11 mouse cellular contexts compared by ENCODE assay signal in the genomic region with DNA sequence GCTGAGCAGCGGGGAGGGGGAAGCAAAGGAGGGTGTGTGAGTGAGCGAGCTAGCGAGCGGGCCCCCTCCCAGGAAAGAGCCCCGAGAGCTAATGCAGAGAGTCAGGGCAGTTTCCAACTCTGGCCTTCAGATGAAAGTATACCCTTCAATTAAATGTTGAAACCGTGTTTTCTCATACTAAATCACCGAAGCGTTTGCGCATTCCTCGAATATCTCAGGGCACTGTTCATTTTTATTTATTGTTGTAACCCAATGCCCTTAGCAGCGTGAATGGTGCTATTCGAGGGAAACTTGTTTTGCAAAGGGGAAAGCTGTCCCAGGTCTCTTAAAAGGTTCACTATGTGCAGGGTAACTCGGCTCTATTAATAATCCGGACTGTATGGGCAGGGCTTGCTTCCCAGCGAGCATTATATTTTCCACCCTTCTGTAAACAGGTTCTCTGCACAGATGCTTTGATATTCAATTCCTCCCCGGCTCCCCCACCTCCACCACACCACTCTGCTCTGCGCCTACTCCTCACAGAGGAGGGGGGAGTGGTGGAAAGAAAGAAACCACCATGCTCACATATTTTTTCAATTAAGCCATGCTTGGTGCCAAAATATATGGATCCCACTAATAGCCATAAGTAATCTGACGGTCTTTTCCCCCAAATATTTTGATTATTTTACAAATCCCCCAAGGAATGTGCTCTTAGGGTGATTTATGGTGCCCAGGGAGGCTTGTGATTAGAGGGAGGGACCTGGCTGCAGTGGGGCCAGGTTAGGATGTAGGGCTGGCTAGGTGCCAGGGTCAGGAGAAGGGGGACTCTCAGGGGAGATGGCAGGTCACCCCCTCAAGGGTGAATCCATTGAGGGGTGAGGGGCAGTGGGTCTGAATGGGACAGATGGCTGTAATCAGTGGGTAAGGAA. TPM values are rescaled to one million over a fixed set of nuclear protein-coding genes. Genes with fewer than 3 reads are reported as not detected.
DNase-seq lines count a peak whose midpoint lies in the region; ATAC-seq and TF ChIP-seq lines count a peak whose summit lies in the region.
"Had no signal": no experiment of that assay in that cellular context is flagged by ENCODE, and none has a peak within 500 bp of the region (broad histone marks: within the 10 kb centered on the region; RNA-seq: fewer than 3 reads in every experiment).

No protein-coding gene starts in this region.

- TF ChIP-seq EP300 in stomach, postnatal 0 days (optimal IDR thresholded peaks at IDR 0.05) = no peak

- peak overlapping the region; percentile 42 for H3K27ac ChIP-seq in midbrain, embryonic 10.5 days (replicated peaks)
- no peak overlapping the region for H3K27ac ChIP-seq in midbrain, embryonic 11.5 days (ENCODE audit: low read depth, low read length)
- peak overlapping the region; percentile 27 for H3K27ac ChIP-seq in forebrain, embryonic 13.5 days
- peak overlapping the region; percentile 59 for H3K27ac ChIP-seq in stomach, postnatal 0 days (replicated peaks)

- 0 out of 2 replicates have a peak overlapping the region, but pooled peaks have one; percentile 7 for H3K4me3 ChIP-seq in midbrain, embryonic 10.5 days
- H3K4me3 ChIP-seq in midbrain, embryonic 11.5 days (ENCODE audit: low read depth, low read length) = no peak overlapping the region
- no peak overlapping the region for H3K4me3 ChIP-seq in forebrain, embryonic 13.5 days
- H3K4me3 ChIP-seq in stomach, postnatal 0 days (ENCODE audit: low read depth, low read length) = no peak overlapping the region
- H3K4me3 ChIP-seq: erythroblast, embryonic 14.5 days had no signal

- peaks cover 11% of the 10 kb centered on the region for H3K36me3 ChIP-seq in midbrain, embryonic 10.5 days
- H3K36me3 ChIP-seq in midbrain, embryonic 11.5 days (ENCODE audit: control insufficient read depth, insufficient read depth, low read length) = no peaks in the 10 kb centered on the region
- no peaks in the 10 kb centered on the region for H3K36me3 ChIP-seq in forebrain, embryonic 13.5 days (ENCODE audit: poor library complexity, severe bottlenecking)
- H3K36me3 ChIP-seq in stomach, postnatal 0 days (ENCODE audit: control insufficient read depth, insufficient read depth, low read length) = no peaks in the 10 kb centered on the region

- peaks cover 72% of the 10 kb centered on the region for H3K4me1 ChIP-seq in midbrain, embryonic 10.5 days
- peaks cover 19% of the 10 kb centered on the region for H3K4me1 ChIP-seq in midbrain, embryonic 11.5 days (ENCODE audit: control insufficient read depth, insufficient read depth, low read length)
- peaks cover 49% of the 10 kb centered on the region for H3K4me1 ChIP-seq in forebrain, embryonic 13.5 days
- peaks cover 26% of the 10 kb centered on the region for H3K4me1 ChIP-seq in stomach, postnatal 0 days (replicated peaks; ENCODE audit: control insufficient read depth, insufficient read depth)

- 0 out of 2 replicates have a peak, but pooled peaks cover 4% of the 10 kb centered on the region for H3K27me3 ChIP-seq in midbrain, embryonic 10.5 days (ENCODE audit: low read depth, poor library complexity, severe bottlenecking)
- H3K27me3 ChIP-seq in midbrain, embryonic 11.5 days (ENCODE audit: control insufficient read depth, insufficient read depth, low read length) = no peaks in the 10 kb centered on the region
- no peaks in the 10 kb centered on the region for H3K27me3 ChIP-seq in forebrain, embryonic 13.5 days
- no peaks in the 10 kb centered on the region for H3K27me3 ChIP-seq in stomach, postnatal 0 days (ENCODE audit: control insufficient read depth, insufficient read depth, low read length)

- ATAC-seq in midbrain, embryonic 11.5 days (ENCODE audit: low FRiP score) = no peak
- ATAC-seq in forebrain, embryonic 13.5 days = peak; percentile 31; the same call in 1 of the 2 replicates
- ATAC-seq in stomach, postnatal 0 days (ENCODE audit: low FRiP score, low TSS enrichment) = no peak

- H3K9ac ChIP-seq in midbrain, embryonic 11.5 days (ENCODE audit: low read length) = no peak overlapping the region
- H3K9ac ChIP-seq in forebrain, embryonic 13.5 days = peak overlapping the region; percentile 18; the same call in 1 of the 2 replicates
- H3K9ac ChIP-seq in stomach, postnatal 0 days (ENCODE audit: low read length) = no peak overlapping the region

- no peak overlapping the region for H3K4me2 ChIP-seq in midbrain, embryonic 11.5 days
- peak overlapping the region; percentile 23 for H3K4me2 ChIP-seq in forebrain, embryonic 13.5 days
- peak overlapping the region; percentile 19 for H3K4me2 ChIP-seq in stomach, postnatal 0 days (replicated peaks; ENCODE audit: low read depth)

- 13% methylated on average over 18 of the region's 18 CpGs for WGBS in midbrain, embryonic 10.5 days
- 13% methylated on average over 18 of the region's 18 CpGs for WGBS in midbrain, embryonic 11.5 days
- 2% methylated on average over 18 of the region's 18 CpGs for WGBS in forebrain, embryonic 13.5 days
- 12% methylated on average over 18 of the region's 18 CpGs for WGBS in stomach, postnatal 0 days

- no peak for DNase-seq in midbrain, embryonic 10.5 days (ENCODE audit: low spot score)
- DNase-seq in midbrain, embryonic 11.5 days (ENCODE audit: low spot score, missing footprints) = no peak
- DNase-seq in kidney, postnatal 14 days = peak; percentile 50
- no peak for DNase-seq in stomach, postnatal 0 days (ENCODE audit: low spot score)
- no peak for DNase-seq in layer of hippocampus, adult 9-10 months (ENCODE audit: low spot score)
- no peak for DNase-seq in lung, postnatal 36 days
- no peak for DNase-seq in ovary, postnatal 10 days (ENCODE audit: low spot score)
- DNase-seq: left cerebral cortex, postnatal 4 days; thymus, postnatal 4 days had no signal

- no peak for TF ChIP-seq CTCF in stomach, postnatal 0 days (IDR thresholded peaks at IDR 0.05; ENCODE audit: low read depth)

- H3K9me3 ChIP-seq in midbrain, embryonic 10.5 days (replicated peaks) = no peaks in the 10 kb centered on the region
- H3K9me3 ChIP-seq in midbrain, embryonic 11.5 days (ENCODE audit: control insufficient read depth, low read length) = no peaks in the 10 kb centered on the region
- no peaks in the 10 kb centered on the region for H3K9me3 ChIP-seq in forebrain, embryonic 13.5 days (replicated peaks)
- no peaks in the 10 kb centered on the region for H3K9me3 ChIP-seq in stomach, postnatal 0 days (ENCODE audit: control insufficient read depth, low read length)

RNA-seq across cellular contexts. Expression of a gene that starts 41.4 kb away (rescaled TPM):
- polyA plus RNA-seq in midbrain, embryonic 10.5 days (2016; fragmentation: Nextera tagmentation; extraction: Ambion mirVana) = 3.8 and 4.4 TPM in 2 replicates
- polyA plus RNA-seq in midbrain, embryonic 11.5 days (2014; fragmentation: Nextera tagmentation; extraction: Ambion mirVana) = 3.9 and 4.0 TPM in 2 replicates
- 1.6 and 1.7 TPM in 2 replicates for polyA plus RNA-seq in forebrain, embryonic 13.5 days (2015; fragmentation: Nextera tagmentation; extraction: Ambion mirVana)
- 6.0 and 7.3 TPM in 2 replicates for polyA plus RNA-seq in stomach, postnatal 0 days (2015; fragmentation: Nextera tagmentation; extraction: Ambion mirVana)
